In the genomic region with DNA sequence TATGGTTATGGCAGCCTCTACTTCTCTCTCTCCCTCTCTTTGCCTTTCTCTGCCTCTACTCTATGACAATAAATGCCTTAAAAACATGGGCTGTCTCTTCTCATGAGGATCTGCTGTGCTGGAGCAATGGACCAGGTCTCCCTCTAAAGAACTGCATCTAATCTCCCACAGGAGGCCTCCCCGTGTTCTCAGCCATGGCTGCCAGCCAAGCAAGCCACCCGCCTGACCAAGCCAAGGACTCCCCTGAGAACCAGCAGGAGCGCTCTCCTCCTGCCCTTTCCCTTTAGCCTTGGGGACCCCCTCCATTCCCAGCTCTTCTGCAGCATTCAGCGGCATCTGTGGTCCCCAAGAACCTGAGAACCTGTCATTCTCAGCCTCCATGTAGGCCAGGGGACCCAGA, we compare ENCODE assay signal across 23 mouse cellular contexts. TPM values are rescaled to one million over a fixed set of nuclear protein-coding genes. Genes with fewer than 3 reads are reported as not detected.
A peak's percentile ranks its signal among the peaks of the same experiment; 100 is the strongest.
DNase-seq lines count a peak whose midpoint lies in the region; ATAC-seq lines count a peak whose summit lies in the region.
"Had no signal": no experiment of that assay in that cellular context is flagged by ENCODE, and none has a peak within 500 bp of the region (broad histone marks: within the 10 kb centered on the region; RNA-seq: fewer than 3 reads in every experiment).

No protein-coding gene starts in this region.

- no peaks in the 10 kb centered on the region for H3K9me3 ChIP-seq in heart, embryonic 15.5 days (replicated peaks)
- H3K9me3 ChIP-seq in heart, embryonic 10.5 days = no peaks in the 10 kb centered on the region
- H3K9me3 ChIP-seq: hindbrain, embryonic 10.5 days; limb, embryonic 13.5 days; liver, embryonic 13.5 days; lung, embryonic 15.5 days; midbrain, embryonic 10.5 days had no signal

- H3K4me2 ChIP-seq in heart, embryonic 15.5 days = no peak overlapping the region; the same call in 1 of the 2 replicates
- H3K4me2 ChIP-seq: limb, embryonic 13.5 days; liver, embryonic 13.5 days; lung, embryonic 15.5 days had no signal

- no peak overlapping the region for H3K9ac ChIP-seq in heart, embryonic 15.5 days
- H3K9ac ChIP-seq: limb, embryonic 13.5 days; liver, embryonic 13.5 days; lung, embryonic 15.5 days had no signal

- no peaks in the 10 kb centered on the region for H3K27me3 ChIP-seq in heart, embryonic 15.5 days
- H3K27me3 ChIP-seq in heart, embryonic 10.5 days (ENCODE audit: insufficient read depth, poor library complexity, severe bottlenecking) = no peaks in the 10 kb centered on the region
- H3K27me3 ChIP-seq: limb, embryonic 13.5 days; liver, embryonic 13.5 days; lung, embryonic 15.5 days had no signal

- no peak overlapping the region for H3K4me3 ChIP-seq in heart, embryonic 15.5 days
- H3K4me3 ChIP-seq in heart, embryonic 10.5 days = no peak overlapping the region
- H3K4me3 ChIP-seq: hindbrain, embryonic 10.5 days; limb, embryonic 13.5 days; liver, embryonic 13.5 days; lung, embryonic 15.5 days; midbrain, embryonic 10.5 days had no signal

- no peak for DNase-seq in heart, embryonic 10.5 days (ENCODE audit: low spot score)
- DNase-seq in testis, postnatal 10 days (ENCODE audit: low spot score) = peak; percentile 68
- no peak for DNase-seq in testis, postnatal 14 days (ENCODE audit: low spot score)
- DNase-seq in adrenal gland, postnatal 25 days = peak; percentile 68
- no peak for DNase-seq in urinary bladder, postnatal 4 days (ENCODE audit: low spot score in 2 of 2)
- DNase-seq: B cell, adult 2 months; cerebellum, adult 8-10 months; gastrocnemius, postnatal 25 days; kidney, adult 11 months; liver, embryonic 13.5 days; spleen, adult 18-20 months; thymus, adult 18-20 months; thymus, postnatal 4 days had no signal

- H3K36me3 ChIP-seq in heart, embryonic 15.5 days = peaks cover 13% of the 10 kb centered on the region; the same call in 1 of the 2 replicates
- H3K36me3 ChIP-seq in heart, embryonic 10.5 days = peaks cover 15% of the 10 kb centered on the region; the same call in 1 of the 2 replicates
- H3K36me3 ChIP-seq: hindbrain, embryonic 10.5 days; lung, embryonic 15.5 days; midbrain, embryonic 10.5 days had no signal

- WGBS in heart, embryonic 15.5 days = 41% methylated on average over 4 of the region's 4 CpGs
- 69% methylated on average over 4 of the region's 4 CpGs for WGBS in heart, embryonic 10.5 days

- peaks cover 19% of the 10 kb centered on the region for H3K4me1 ChIP-seq in heart, embryonic 15.5 days (replicated peaks)
- peaks cover 2% of the 10 kb centered on the region; the same call in 1 of the 2 replicates for H3K4me1 ChIP-seq in heart, embryonic 10.5 days
- H3K4me1 ChIP-seq: hindbrain, embryonic 10.5 days; liver, embryonic 13.5 days; lung, embryonic 15.5 days; midbrain, embryonic 10.5 days had no signal

- ATAC-seq in heart, embryonic 15.5 days (replicated peaks; ENCODE audit: insufficient number of reproducible peaks, insufficient read depth, low FRiP score, low read depth) = 0 out of 2 replicates have a peak, but pooled peaks have one; percentile 50
- ATAC-seq in cerebellum, adult (ENCODE audit: insufficient number of reproducible peaks, low FRiP score, low TSS enrichment) = no peak
- ATAC-seq: forebrain, embryonic 14.5 days; hindbrain, postnatal 0 days had no signal

- H3K27ac ChIP-seq in heart, embryonic 15.5 days = peak overlapping the region; percentile 31; the same call in 1 of the 2 replicates
- H3K27ac ChIP-seq in heart, embryonic 10.5 days = no peak overlapping the region
- H3K27ac ChIP-seq: hindbrain, embryonic 10.5 days; hindbrain, postnatal 0 days; kidney, postnatal 0 days; limb, embryonic 13.5 days; liver, embryonic 13.5 days; lung, embryonic 15.5 days; macrophage; midbrain, embryonic 10.5 days had no signal

RNA-seq across cellular contexts. Expression of a gene that starts 28.7 kb away (rescaled TPM):
- 9.4 and 11.1 TPM in 2 replicates for polyA plus RNA-seq in heart, embryonic 15.5 days (2015; fragmentation: Nextera tagmentation; extraction: Ambion mirVana)
- 9.3 and 11.1 TPM in 2 replicates for polyA plus RNA-seq in heart, embryonic 10.5 days (2016; fragmentation: Nextera tagmentation; extraction: Ambion mirVana)
- 46.8 and 57.7 TPM in 2 replicates for total RNA-seq in adrenal gland, postnatal 25 days (2021)

Comparison
In these comparisons a context has a peak if more than half of its experiments do, and no peak if none do; other contexts are left out.
1. DNase-seq: peak in testis, postnatal 10 days (single experiment) and adrenal gland, postnatal 25 days (single experiment); none in heart, embryonic 10.5 days (single experiment), testis, postnatal 14 days (single experiment) and urinary bladder, postnatal 4 days (0 of 2).